Mouse (Mus musculus): ENCODE measurements around the gene Psmg4.
A peak's percentile ranks its signal among the peaks of the same experiment; 100 is the strongest.

GRCm38 (mm10) chr13:34133326-34134071 lies 29.3 kb upstream of the Psmg4 start:
- TF ChIP-seq POLR2A (IDR thresholded peaks at IDR 0.05; ENCODE audit: borderline replicate concordance, extremely low read depth, insufficient read depth, insufficient read length, poor library complexity, severe bottlenecking) (peak; percentile 33; the same call in 1 of the 2 replicates), CTCF (IDR thresholded peaks at IDR 0.05; ENCODE audit: borderline replicate concordance, extremely low read depth, insufficient read depth, insufficient read length) (no peak)

Measured in brain, embryonic 14.5 days (tissue).